ENCODE assay signal across 18 mouse cellular contexts in genomic region chr2:77775247-77775880, GRCm38 (mm10). TPM values are rescaled to one million over a fixed set of nuclear protein-coding genes. Genes with fewer than 3 reads are reported as not detected.
DNase-seq lines count a peak whose midpoint lies in the region; ATAC-seq lines count a peak whose summit lies in the region.
"Had no signal": no experiment of that assay in that cellular context is flagged by ENCODE, and none has a peak within 500 bp of the region (broad histone marks: within the 10 kb centered on the region; RNA-seq: fewer than 3 reads in every experiment).

No protein-coding gene starts in this region.

- ATAC-seq in embryonic facial prominence, embryonic 15.5 days (ENCODE audit: insufficient number of reproducible peaks, low FRiP score, low TSS enrichment, low read depth), result no peak
- ATAC-seq: CD4-positive, CD25-positive, alpha-beta regulatory T cell, adult 4 months; forebrain, embryonic 15.5 days; Patski had no signal

- no peaks in the 10 kb centered on the region for H3K9me3 ChIP-seq in heart, embryonic 10.5 days
- no peaks in the 10 kb centered on the region for H3K9me3 ChIP-seq in embryonic facial prominence, embryonic 15.5 days (replicated peaks)
- no peaks in the 10 kb centered on the region for H3K9me3 ChIP-seq in midbrain, embryonic 10.5 days (replicated peaks)
- H3K9me3 ChIP-seq: embryonic facial prominence, embryonic 12.5 days; forebrain, embryonic 15.5 days; liver, embryonic 15.5 days had no signal

- H3K27ac ChIP-seq in heart, embryonic 10.5 days, result no peak overlapping the region; the same call in 1 of the 2 replicates
- H3K27ac ChIP-seq in embryonic facial prominence, embryonic 15.5 days (replicated peaks), result no peak overlapping the region
- H3K27ac ChIP-seq in midbrain, embryonic 10.5 days (replicated peaks), result peak overlapping the region; percentile 55; the same call in 1 of the 2 replicates
- H3K27ac ChIP-seq: embryonic facial prominence, embryonic 12.5 days; forebrain, embryonic 15.5 days; liver, embryonic 15.5 days had no signal

- peak; percentile 91 for DNase-seq in heart, adult 11 months
- no peak for DNase-seq in heart, embryonic 10.5 days (ENCODE audit: low spot score)
- peak; percentile 32 for DNase-seq in layer of hippocampus, adult 9-11 months
- DNase-seq in layer of hippocampus, postnatal 14 days (ENCODE audit: low spot score in 2 of 2), result no peak
- peak; percentile 51 for DNase-seq in midbrain, embryonic 10.5 days (ENCODE audit: low spot score)
- DNase-seq in thymus, postnatal 14 days, result no peak
- DNase-seq in frontal cortex, adult 2 months (ENCODE audit: extremely low spot score in 1 of 2, low spot score in 1 of 2), result no peak
- DNase-seq: adrenal gland, adult 8-10 months; cerebellum, adult 11-12 months; kidney, postnatal 25 days had no signal

- no peak overlapping the region for H3K4me3 ChIP-seq in heart, embryonic 10.5 days
- H3K4me3 ChIP-seq in embryonic facial prominence, embryonic 15.5 days (replicated peaks), result 0 out of 2 replicates have a peak overlapping the region, but pooled peaks have one; percentile 7
- H3K4me3 ChIP-seq in midbrain, embryonic 10.5 days, result no peak overlapping the region
- H3K4me3 ChIP-seq: embryonic facial prominence, embryonic 12.5 days; forebrain, embryonic 15.5 days; liver, embryonic 15.5 days; myocyte had no signal

- H3K4me2 ChIP-seq in embryonic facial prominence, embryonic 15.5 days (replicated peaks), result no peak overlapping the region
- H3K4me2 ChIP-seq: embryonic facial prominence, embryonic 12.5 days; forebrain, embryonic 15.5 days; liver, embryonic 15.5 days had no signal

- H3K4me1 ChIP-seq in heart, embryonic 10.5 days, result peaks cover 18% of the 10 kb centered on the region
- no peaks in the 10 kb centered on the region for H3K4me1 ChIP-seq in embryonic facial prominence, embryonic 15.5 days
- peaks cover 42% of the 10 kb centered on the region for H3K4me1 ChIP-seq in midbrain, embryonic 10.5 days
- H3K4me1 ChIP-seq: embryonic facial prominence, embryonic 12.5 days; liver, embryonic 15.5 days had no signal

- H3K36me3 ChIP-seq in heart, embryonic 10.5 days, result no peaks in the 10 kb centered on the region
- no peaks in the 10 kb centered on the region for H3K36me3 ChIP-seq in embryonic facial prominence, embryonic 15.5 days
- H3K36me3 ChIP-seq in midbrain, embryonic 10.5 days, result no peaks in the 10 kb centered on the region
- H3K36me3 ChIP-seq: embryonic facial prominence, embryonic 12.5 days; forebrain, embryonic 15.5 days; liver, embryonic 15.5 days had no signal

- H3K9ac ChIP-seq in embryonic facial prominence, embryonic 15.5 days, result no peak overlapping the region
- H3K9ac ChIP-seq: embryonic facial prominence, embryonic 12.5 days; forebrain, embryonic 15.5 days; liver, embryonic 15.5 days had no signal

- no peaks in the 10 kb centered on the region for H3K27me3 ChIP-seq in heart, embryonic 10.5 days (ENCODE audit: insufficient read depth, poor library complexity, severe bottlenecking)
- no peaks in the 10 kb centered on the region for H3K27me3 ChIP-seq in embryonic facial prominence, embryonic 15.5 days
- H3K27me3 ChIP-seq in midbrain, embryonic 10.5 days (ENCODE audit: low read depth, poor library complexity, severe bottlenecking), result peaks cover 7% of the 10 kb centered on the region; the same call in 1 of the 2 replicates
- H3K27me3 ChIP-seq: embryonic facial prominence, embryonic 12.5 days; forebrain, embryonic 15.5 days; liver, embryonic 15.5 days had no signal

- 76% methylated on average over 15 of the region's 15 CpGs for WGBS in heart, embryonic 10.5 days
- 63% methylated on average over 15 of the region's 15 CpGs for WGBS in embryonic facial prominence, embryonic 15.5 days
- 57% methylated on average over 15 of the region's 15 CpGs for WGBS in midbrain, embryonic 10.5 days

RNA-seq across cellular contexts. Expression of gene Zfp385b, which starts 44.1 kb away (rescaled TPM):
- polyA plus RNA-seq in heart, embryonic 10.5 days (2016; fragmentation: Nextera tagmentation; extraction: Ambion mirVana), result 2.6 and 3.2 TPM in 2 replicates
- total RNA-seq in layer of hippocampus, postnatal 14 days (2021), result 10 to 100 TPM; 58.2 to 58.3 TPM
- polyA plus RNA-seq in embryonic facial prominence, embryonic 15.5 days (2015; fragmentation: Nextera tagmentation; extraction: Ambion mirVana), result 10.4 and 11.0 TPM in 2 replicates
- 1.5 and 1.6 TPM in 2 replicates for polyA plus RNA-seq in midbrain, embryonic 10.5 days (2016; fragmentation: Nextera tagmentation; extraction: Ambion mirVana)
- polyA plus RNA-seq in frontal cortex, adult 2 months (2012; rRNA removed), result 59.1 and 69.4 TPM in 2 replicates
- polyA plus RNA-seq: spleen, adult 2 months had no signal

Comparison
In these comparisons a context has a peak if more than half of its experiments do, and no peak if none do; other contexts are left out.
1. DNase-seq: peak in heart, adult 11 months (single experiment), layer of hippocampus, adult 9-11 months (single experiment) and midbrain, embryonic 10.5 days (single experiment); none in heart, embryonic 10.5 days (single experiment), layer of hippocampus, postnatal 14 days (0 of 2), thymus, postnatal 14 days (single experiment) and frontal cortex, adult 2 months (0 of 2).